Mouse (Mus musculus) kidney, postnatal 14 days (tissue): ENCODE measurements around the gene Cry2.

ENCODE experiments used
- DNase-seq: peaks from one replicate; pipeline ENCODE4 v3.0.0; 2022; ENCODE audit warnings: mixed read lengths

Cry2 gene

DNA sequence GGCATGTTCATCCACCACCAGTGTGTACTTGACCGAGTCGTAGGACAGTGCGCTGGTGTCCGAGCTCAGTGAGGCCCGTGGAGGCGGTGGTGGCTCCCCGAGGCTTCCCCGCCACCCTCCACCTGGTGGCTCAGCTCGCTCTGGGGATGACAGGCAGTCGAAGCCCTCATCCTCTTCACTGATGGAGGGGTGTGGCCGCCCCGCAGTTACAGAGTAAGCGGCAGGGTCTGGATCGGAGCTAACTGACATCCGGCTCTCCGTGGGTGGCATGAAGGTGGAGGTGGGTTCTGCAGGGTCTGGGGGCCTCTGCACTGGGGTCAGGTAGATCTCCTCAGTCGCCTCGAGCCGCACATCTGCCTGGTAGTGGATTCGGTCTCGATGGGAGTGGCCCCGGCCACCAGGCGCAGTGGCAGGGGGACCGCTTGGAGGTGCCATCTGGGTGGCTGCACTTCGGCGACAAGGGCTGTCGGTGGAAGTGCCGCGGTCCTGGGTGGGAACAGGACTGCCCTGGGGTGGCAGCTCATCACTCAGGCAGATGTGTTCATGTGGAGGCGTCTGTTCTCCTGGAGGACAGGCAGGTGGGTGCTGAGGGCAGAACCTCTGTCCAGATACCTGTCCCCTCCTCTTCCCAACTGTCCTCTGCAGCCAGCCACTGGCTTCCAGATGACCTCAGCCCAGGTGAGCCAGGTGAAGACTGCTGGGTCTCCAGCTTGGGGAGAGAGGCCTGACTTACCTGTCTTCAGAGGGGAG, 46.8 kb downstream of the Cry2 start:
- no peak for DNase-seq

DNA sequence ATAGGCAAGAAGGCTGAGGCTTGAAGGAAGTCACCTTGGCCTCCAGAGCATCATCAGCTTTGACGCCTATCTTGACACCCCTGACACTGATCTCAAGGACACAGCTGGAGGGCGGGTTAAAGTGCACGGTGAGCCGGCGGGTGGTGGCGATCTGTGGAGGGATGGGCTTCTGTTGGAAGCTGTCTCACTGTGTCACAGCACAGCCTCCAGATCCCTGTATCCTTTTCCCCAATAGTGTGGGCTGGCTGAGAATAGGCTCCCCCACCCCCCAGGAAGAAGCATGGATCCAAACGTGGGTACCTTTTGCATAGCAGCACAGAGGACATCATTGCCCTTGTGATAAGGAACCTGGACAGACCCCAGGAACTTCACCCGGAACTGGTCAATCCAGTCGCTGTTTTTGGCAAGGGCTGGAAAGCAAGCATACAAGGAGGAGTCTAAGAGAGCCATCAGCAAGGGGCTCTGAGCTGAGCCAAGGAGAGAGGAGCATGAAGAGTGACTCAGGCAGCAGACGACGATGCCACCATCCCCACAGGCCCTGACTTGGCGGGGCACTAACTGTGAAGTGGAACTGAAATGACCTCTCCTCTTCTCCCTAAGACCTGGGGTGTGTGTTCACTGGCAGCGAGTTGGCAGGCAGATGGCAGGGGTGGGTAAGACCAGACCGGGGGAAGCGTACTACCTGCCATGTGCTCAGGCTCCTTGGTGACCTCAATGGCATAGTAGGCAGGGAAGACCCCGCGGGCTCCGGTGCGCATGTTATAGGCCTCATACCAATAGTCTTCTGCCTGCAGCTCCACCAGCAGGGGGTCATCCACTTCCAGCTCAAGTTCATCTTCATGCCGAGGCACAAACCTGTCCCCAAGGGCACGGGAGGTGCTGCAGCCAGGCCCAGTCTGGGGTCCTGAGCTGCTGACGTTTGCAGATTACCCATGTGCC, 48.5 kb downstream of the Cry2 start:
- no peak for DNase-seq

DNA sequence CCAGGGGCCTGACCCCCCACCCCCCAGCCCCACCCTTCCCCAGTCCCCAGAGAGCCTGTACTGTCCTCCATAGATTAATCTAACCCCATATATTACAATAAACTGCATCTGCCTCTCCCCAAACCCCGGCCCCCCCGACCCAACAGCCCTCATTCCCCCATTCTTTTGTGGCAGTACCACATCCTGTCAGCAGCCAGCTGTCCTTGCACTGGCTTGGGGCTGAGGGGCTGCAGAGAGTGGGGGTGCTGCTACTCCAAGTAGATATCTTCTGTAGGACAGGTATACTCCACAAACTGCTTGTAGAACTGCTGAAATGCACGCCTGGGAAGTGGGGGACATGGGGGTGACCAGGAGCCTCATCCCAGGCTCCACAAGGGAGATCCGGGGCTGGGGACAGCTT, 49.7 kb downstream of the Cry2 start:
- DNase-seq = no peak

DNA sequence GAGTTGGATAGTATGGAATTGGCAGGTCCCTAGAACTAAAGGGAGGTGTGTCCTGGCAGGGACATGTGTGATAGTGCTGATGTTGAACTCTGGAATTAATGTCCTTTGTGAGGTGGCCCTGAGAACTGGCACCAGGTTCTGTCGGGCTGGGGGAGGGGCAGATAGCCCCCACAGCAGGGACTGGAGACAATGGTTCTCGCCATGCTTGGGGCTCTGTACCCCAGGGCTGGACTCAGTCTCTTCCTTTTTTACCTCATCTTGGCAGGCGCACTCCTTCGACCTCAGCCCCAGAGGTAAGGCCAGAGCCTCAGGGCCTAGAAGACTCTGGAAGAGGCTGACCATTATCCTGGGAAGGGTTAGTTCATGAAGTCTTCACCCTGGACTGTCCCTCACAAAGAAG, 51.1 kb downstream of the Cry2 start:
- DNase-seq = no peak

DNA sequence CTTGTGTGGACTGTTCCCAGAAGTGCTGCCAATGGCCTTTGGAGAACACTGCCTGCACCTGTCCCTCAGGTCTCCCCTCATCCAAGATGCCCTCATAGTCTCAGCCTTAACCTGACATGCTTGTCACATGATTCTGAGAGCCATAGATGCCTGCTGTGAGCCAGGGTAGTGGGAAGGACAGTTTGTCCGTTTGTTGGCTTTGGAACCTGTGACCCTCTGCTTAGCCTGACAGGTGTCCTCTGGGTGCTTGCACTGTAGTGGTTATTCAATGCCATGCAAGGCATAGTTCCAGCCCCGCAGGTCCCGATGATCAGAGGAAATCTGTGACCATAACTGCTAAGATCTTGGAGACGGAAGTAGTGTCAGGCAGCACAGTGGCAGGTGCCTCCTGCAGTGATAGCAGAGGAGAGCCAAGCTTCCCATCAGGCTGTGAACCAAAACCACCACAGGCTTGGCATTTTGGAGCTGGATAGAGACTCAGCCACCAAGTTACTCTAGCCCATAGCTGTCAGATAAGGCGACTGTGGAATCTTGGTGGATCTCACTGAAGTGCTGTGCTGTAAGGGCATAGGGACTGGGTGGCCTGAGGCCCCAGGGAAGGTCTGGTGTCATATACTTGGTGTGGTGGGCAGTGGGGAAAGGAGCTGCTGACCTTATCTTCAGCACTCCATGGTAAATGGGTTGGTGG, 51.8 kb downstream of the Cry2 start, which contains the start of gene 1700029I15Rik:
Gene 1700029I15Rik, plus strand, starts transcription at position 638 of the 688 bp plus-strand sequence.
- no peak for DNase-seq

DNA sequence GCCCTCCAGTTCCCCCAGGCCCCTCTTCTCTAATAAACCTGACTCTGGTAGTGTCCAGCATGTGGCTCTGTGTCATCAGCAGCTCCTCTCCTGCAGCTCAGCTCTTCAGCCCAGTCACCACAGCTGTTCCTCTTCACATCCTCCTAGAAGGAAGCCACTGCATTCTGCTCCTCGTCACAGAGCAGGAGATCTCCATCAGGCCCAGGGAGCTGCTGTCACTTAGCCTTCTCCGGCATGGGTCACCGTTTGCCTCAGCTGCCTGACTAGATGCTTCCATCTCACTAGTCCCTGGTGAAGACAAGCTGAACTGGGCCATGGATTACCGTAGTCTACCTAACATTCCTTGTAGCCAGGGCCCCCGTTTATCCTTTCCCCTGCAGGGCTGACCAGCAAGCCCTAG, 52.7 kb downstream of the Cry2 start:
- DNase-seq = no peak

DNA sequence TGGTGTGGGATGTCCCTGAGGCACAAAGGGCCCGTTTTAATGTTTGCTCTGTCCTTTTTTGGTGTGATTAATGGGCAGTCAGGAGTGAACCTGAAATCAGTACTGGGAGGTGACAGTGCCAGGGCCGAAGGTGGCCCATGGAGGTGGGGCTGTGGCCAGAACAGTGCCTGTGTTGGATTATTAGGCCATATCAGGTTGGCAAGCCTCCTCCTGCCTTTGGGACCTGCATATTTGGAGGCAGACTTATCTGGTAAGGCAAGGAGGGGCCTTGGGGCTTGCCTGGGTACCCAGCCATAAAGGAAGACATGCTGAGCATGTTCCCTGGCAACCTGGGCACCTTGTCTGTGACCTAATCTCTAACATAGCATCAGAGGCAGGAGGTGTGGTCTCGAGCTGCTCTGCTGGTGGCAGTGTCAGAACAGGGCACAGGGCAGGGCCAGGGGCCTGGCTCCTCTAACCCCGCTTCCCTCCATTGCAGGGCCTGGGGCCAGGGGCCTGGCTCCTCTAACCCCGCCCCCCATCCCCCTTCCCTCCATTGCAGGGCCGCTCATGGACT, 53.3 kb downstream of the Cry2 start:
- DNase-seq = no peak

DNA sequence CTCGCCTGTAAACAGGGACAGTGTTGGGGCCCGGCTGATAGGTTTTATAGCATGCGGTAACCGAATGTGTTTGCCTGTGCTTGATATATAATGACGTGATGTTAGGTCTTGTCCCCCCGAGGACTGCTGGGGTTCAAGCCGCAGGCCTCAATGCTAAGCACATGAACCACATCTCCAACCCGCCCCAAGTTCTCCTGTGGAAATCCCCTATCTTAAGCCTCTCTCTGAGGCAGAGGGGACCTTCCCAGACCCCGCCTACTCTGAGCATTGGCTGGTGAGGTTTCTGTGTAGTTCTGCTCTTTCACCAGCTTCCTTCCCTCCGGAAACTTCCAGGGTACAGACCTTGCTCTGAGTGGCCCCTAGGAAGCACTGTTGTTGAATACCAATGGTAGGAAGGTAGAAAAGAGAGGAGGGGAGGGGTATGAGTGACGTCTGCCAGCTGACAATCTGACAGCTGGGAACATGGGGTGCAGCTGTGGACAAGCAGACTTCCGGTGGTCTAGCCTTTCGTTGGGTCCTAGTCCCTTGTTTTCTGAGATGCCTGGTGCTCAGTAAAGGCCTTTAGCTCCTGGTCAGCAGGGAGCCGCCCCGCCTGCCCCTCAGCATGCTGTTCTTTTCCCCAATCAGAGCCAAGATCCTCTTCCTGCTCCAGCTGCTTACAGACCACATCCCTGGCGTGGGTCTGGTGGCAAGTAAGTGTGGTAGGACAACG, 53.9 kb downstream of the Cry2 start:
- no peak for DNase-seq

DNA sequence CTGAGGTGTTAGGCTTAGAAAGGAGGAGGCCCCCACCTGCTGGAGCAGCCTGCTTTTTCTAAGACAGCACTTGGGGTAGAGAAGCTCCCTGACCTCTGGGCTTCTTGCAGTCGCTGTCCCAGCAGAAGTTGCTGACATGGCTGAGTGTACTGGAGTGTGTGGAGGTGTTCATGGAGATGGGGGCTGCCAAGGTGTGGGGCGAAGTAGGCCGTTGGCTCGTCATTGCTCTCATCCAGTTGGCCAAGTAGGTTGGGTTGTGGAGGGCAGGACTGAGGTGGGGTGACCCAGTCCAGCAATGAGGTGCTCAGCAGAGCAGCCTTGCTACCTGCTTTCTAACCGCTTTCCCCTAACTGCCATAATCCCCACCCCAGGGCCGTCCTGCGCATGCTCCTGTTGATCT, 56.5 kb downstream of the Cry2 start:
- no peak for DNase-seq

DNA sequence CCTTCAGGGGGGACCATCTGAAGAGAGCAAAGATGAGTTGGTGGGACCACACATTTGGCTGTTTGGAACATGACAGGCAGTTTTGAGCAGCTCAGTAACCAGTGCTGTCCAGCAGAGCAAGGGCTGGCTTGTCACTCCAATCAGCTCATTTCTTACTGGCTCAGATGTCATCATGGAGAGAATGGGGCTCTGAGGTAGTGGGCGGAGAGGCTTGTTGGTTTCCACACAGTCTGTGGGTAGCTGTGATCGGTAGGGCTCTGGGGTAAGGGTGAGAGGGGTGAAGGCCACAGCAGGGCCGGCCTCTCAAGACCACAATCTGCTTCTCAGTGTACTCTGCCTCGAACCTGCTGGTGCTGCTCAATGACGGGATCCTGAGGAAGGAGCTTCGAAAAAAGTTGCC, 57.5 kb downstream of the Cry2 start:
- no peak for DNase-seq

DNA sequence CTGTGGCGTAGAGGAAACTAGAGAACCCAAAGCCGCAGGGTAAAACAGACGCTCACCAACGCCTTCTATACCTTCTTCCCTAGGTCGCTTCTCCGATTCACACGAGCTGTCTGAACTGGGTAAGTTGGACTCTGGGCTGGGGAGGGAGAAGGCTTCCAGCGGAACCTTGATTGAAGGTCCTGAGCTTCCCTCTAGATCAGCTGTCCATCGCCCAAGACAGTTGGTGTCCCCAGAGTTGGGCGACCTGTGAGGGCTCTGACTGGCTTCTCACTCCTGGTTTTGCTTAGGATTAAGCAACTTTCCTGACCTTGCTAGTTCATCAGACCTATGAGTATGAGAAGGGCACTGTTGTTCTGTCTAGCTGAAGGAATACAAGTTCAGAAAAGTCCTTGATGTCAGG, 58.1 kb downstream of the Cry2 start:
- no peak for DNase-seq

DNA sequence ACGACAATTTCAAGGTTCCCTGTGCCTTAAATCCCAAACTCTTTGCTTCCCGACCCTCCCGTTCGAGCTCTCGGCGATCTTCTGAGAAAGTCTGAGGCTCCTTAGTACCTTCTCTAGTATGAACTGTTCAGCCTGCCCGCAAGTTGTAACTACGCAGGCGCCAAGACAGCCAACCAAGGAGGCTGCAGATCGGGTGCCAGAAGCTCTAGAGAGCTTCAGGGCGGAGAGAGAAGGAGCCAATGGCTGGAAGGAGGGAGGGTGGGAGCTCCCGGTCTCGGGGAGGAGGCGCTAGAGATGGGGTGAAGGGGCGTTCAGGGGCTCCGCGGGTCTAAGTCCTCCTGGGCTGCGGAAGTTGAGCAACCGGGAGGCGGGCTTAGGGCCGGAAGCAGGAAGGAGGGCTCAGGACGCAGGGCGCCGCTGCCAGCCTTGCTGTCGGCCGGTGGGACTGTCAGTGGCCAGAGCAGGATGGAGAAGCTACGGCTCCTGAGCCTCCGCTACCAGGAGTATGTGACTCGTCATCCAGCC, 58.7 kb downstream of the Cry2 start:
- peak; percentile 97 for DNase-seq

DNA sequence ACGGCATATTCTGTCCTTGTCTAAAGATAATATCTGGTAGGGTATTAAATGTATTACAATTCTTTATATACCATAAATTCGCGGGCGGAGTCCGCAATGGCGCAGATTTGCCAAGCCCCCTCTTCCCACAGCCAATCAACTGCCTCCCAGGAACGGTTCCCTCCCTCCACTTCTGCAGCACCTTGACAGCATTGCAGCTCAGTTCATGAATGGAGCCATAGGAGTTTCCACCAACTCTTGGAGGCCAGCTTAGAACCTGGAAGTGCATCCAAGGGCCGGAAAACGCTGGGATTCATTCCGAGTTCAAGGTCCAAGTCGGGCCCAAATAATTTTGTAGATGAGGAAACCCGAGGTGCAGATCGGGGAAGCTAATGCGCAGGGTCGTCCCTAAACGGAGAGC, 59.3 kb downstream of the Cry2 start, which contains the start of the genes Pex16 and Large2:
Gene Pex16, plus strand, starts transcription at position 163 of the 400 bp plus-strand sequence.
Gene Large2, minus strand, starts transcription at position 356 of the 400 bp plus-strand sequence.
- peak; percentile 55 for DNase-seq

DNA sequence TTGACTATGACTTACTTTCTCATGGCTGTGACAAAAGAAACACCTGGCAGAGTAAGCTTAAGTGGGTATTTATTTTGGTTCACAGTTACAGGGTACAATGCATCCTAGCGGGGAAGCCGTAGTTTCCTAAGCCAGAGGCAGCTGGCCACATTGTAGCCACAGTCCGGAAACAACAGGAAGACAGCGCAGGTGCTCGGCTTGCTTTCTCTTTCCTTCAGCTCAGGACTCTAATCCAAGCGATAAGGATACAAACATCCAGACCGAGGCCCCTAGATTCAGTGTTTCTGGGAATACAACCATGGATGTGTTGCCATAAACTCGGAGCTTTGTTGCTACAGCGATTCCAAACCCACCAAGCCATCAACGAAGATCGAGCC, 60.4 kb downstream of the Cry2 start:
- DNase-seq = no peak

DNA sequence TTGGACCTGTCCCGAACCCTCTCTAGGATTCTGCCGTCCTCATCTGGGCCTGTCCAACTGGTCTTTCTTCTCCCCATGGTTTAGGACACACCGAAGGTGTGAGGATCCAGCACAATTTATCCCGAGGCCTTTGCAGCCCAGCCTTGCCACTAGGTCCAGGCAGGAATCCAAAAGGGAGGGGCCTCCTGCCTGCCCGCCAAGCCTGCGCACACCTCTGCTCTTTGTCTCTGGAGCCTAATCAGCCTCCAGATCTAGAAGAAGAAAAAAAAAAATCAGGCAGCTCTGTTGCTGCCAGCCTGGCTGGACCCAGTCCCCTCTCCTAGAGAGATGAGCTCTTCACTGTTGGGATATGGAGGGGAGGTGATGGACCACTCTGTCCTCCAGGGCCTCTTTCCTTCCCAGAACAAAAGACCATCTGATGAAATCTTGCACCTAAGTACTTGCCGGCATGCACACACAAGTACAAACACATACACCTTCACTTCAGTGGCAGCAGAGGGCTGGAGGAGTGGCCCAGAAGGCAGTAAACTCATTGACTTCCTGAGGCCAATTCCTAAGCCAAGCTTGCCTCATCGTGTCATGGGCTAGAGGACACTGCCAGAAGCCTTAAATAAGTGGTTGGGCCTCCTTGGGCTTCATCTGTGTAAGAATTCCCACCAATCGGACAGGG, 60.9 kb downstream of the Cry2 start:
- peak; percentile 88 for DNase-seq

DNA sequence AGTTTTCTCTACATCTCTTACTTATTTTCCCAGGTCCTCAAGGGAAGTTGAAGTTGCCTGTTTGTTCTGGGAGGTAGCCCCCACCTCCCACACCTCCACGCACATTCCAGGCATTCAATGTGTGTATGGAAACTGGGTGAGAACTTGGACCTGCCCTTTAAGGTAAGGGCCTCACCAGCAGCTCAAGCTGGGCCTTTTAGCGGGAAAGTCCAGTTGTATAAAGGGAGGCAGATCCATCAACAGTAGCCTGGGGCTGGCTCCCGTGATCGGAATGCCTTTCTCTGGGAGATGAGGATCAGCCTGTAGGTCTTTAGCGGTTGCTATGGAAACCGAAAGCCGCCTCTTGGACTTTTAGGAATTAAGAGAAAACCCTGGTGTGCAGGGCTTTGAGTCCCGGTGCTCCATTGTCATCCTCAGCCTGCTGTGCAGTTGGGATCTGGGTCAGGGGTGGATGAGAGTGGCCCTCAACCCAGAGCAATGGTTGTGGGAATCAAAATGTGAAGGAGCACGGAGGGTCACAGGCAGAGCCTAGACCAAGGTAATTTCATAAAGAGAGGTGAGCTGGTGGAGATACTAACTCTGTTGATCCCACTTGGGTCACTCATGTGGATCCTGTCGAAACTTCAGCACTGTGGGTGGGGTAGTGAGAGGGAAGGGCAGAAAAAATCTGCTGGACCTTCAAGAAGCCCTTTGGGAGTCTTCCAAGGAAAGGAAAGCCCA, 61.7 kb downstream of the Cry2 start:
- peak; percentile 45 for DNase-seq

DNA sequence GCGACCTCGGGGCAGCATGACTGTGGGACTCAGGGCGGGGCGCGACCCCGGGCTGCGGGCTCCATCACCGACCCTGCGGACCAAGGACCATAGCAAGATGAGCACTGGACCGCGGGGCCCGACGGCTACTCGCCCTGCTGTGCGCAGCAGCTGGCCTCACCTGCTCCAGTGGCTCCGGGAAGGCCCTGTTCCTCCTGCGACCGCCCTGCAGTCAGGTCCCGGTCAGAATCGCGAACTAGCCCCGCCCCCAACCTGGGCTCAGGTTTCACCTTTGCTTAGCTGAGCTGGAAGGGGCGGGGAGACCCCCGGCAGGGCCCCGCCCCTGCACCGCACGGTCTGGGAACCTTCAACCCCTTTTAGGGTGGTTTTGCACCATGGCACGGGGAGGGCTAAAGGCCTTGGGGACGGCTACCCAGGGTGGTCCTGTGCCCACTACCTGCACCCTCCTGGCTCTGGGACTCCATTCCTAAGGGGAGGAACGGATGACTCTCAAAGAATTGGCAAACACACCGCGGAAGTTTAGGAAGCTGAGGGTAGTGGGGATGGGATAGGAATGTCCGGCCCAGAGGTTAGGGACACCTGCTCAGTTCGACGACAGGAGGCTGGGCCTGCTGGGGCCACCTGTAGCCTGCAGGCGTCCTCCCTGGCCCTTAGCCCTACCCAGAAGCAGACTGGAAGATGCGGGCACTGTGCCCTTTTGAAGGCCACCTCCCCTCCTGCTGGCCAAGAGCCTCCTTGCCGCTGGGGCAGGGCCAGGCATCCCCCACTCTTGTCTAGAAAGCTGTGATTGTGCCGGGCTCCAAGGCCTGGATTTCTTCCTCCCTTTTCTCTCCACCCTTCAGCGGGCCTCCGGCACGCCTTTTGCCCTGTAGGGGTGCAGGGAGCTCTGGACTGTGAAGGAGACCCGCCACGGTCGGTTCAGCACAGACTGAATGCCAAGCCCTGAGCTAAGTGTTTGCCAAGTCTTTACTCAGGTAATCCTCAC, 62.7 kb downstream of the Cry2 start:
- peak; percentile 95 for DNase-seq

DNA sequence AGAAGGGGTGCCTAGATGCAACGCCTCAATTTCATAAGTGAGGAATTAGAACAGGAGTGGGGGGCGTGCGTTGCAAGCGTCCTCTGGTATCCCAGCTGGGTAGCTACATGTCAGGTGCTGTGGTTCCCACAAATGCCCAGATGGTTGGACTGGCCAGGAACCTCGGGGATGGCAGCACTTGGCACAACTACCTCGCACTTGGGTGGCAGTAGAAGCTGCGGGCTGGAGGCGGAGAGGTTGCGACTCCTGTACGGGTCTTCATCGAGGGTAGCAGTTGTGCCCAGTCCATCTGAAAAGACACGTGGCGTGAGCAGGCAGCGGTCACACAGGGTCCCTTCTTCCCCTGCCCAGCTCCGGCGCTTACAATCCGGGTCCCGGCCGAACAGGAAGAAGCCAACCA, 63.5 kb downstream of the Cry2 start:
- no peak for DNase-seq

DNA sequence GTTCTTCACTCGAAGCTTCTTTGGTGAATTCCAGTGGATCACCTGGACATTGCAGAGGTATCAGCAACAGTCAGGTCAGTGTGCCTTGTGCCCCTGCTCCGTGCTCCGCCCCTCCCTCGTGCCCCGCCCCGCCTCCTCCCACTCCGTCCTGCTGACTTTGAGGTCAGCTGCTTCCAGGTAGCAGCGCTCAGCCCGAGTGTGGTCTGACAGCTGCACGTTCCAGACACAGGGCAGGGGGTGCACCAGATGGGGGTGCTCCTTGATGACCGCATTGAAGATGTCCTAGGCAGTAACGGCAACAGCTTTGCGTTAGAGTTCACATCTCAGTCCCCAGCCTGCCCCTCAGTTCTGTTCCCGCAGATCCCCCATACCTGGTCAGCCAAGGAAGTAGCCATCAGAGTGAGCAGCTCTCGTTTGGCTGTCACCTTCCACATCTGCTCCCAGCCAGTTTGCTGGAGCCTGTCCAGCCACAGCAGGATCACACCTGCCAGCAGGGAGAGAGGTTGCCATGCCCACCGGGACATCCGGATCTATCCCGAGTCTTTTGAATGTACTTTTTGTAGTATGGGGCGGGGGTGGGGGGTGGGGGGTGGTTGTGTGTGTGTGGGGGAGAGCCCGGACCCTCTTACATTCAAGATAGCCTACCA, 66.3 kb downstream of the Cry2 start:
- DNase-seq = peak; percentile 49
